Mouse (Mus musculus) ES-CJ7 (cell line): ENCODE results near the gene Aadacl2.
A peak's percentile ranks its signal among the peaks of the same experiment; 100 is the strongest.

Source experiments
- DNase-seq: peaks from one replicate; pipeline ENCODE4 v3.0.0; 2011; ENCODE audit warnings: low read depth, low spot score

Aadacl2 gene

DNA sequence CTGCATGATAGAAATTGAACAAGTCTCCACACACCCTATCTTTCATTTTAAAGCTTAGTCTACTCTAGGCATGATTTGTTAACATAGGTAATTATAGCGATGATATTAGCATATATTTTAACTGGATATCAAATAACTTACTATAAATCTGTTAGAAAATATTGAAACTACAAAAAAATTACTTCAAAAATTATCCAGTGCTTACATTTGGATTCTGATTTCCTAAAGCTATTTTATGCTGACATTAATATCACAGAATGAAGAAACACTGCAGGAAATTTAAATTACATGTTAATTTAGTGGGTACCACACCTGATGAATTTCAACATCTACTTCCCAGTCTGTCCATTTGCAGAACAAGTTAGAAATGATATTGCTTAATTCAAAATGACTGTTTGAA lies at the start of gene Aadacl2:
Gene Aadacl2 (plus strand): TSS at position 301 of the 400 bp plus-strand sequence.
- DNase-seq: no peak

DNA sequence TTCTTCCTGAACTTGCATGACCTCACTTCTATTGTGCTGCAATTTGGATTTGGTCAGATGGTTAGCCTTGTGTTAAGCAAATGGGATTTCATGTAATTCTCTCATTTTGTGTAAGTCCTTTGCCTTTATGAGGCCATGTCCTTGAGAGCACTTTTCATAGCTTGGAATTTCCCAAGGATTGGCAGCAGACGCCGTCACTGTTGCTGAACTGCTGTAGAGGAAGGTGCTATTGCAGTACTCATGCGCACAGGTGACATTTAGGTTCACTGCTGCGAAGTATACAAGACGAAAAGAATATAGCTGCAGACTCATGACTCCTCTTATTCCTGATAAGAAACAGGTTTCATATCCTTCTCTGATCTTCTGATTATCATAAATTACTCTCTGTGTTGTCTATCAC lies 35.7 kb upstream of the Aadacl2 start:
- no peak for DNase-seq

DNA sequence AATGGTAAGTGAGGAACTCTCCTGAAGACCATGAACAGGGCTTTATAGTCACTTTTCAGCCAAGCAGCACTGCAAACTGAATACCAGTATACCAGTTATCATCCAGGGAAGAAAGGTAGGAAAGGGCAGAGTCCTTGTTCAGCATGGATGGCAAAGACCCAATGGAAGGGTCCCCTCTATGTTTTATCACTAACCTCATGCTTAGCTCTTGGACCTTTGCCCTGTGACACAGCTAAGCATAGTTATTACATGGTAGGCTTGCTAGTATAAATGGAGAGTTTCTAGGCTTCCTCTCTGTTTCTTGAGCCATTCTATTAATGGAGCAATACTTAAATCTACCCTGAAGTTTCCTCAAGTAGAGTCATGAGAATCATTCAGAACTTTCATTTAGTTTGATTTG lies 32.0 kb upstream of the Aadacl2 start:
- no peak for DNase-seq

DNA sequence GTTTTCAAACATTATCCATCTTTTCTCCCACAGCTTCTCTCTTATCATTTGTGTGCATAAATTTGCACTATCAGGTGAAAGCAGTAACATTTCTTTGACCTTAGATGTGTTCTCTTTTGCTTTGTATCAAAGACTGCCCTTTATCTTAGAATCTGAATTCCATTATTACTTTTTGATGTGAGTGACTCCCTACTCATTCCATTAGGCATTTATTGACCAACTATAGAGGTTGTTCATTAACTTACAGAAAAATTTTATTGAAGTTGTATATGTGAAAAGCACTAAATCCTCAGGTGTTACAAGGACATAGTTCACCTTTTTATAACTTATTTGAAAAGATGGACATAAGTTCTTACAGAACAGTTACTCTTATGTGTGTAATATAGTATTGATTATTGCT lies 2.9 kb upstream of the Aadacl2 start:
- DNase-seq: no peak

DNA sequence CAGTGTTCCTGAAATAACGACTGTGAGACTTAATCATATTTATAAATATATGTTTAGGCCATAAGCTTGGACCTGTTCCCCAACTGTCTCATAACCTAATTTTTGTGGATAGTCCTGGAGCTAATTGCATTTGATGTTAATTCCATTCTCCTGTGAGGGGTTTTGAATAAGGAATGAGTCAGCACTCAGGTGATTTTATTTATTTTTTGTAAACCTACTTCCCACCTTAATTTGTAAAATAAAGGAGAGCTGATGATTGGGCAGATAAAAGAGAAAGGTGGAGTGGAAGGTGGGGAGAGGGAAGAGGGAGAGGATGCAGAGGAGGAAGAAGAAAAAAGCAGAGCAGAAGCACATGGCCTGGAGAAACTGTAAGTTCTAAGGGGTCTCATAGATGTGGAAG lies 18.9 kb downstream of the Aadacl2 start, which contains the start of gene Aadac:
Gene Aadac (plus strand): TSS at position 301 of the 400 bp plus-strand sequence.
- no peak for DNase-seq

DNA sequence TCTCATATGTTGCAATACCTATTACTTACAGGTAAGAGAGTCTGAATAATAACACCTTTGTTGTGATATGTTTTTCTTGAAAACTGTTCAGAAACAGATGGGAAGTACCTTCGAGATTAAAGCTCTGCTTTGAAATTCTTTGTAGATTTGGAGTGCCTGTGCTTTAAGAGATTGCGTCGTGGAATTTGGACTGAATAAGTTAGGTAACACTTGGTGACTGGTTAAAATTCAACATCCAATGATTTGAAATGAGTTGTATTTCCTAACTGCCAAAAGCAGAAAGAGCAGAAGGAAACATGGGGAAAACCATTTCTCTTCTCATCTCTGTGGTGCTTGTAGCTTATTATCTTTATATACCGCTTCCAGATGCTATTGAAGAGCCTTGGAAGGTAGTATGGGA lies 25.0 kb downstream of the Aadacl2 start:
- DNase-seq: no peak

DNA sequence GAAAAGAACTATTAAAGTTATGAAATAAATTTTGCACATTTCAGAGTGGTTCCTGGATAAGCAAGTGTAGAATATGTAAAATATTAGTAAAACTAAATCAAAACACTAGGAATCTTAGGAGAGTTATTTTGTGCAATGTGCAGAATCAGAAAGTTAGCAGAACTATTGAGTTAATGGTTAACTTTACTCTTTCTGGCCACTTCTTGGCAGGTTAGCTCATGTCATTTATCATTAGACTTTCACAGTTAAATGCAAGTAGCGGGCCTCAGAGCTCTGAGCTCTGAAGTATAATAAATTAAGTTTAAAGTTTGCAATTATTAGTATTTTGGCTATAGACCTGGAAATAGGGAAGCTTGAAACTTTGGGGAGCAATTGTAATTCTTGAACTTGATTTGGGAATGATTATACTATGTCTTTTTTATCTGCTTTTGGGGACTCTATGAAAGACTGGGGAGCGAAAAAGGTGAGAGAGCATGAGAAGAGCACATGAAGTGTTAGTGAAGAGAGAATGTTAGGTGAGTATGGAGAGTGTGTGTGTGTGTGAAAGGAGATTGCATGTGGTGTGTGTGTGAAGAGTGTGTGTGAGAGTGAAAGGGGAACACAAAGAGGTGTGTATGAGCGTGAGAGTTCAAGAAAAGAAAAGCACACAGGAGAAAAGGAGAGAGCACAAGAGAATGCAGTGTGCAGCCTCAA lies 39.8 kb downstream of the Aadacl2 start:
- DNase-seq: no peak

DNA sequence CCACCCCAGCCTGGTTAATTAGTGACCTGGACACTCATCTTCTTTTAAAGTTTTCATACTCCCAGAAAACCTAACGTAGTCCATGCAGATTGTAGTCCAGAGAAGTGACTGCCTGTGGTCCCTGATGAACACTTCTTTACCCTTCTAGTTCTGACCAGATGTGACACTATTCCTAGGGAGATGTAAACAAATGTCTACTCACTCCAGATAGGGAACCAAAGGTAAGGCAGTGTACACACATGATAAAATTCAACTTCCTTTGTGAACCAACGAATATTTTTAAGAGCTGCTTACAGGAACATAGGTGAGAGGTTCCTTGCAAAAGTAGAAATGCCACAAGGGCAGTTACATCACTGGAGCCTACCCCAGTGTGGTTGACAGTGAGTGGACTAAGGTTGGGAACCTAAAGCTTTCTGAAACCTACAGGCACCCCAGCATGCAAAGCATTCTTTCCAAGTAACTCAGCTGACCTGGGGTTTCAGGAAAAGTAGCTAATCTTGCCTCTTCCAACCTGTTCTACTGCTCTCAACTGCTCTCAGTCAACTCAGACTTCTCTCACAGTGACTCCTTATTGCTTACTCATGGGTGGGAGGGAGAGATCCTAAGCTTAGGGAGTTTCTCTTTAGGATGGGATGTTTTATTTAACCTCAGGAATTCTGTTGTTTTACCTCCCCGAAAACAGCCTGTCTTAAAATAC lies 46.8 kb downstream of the Aadacl2 start:
- DNase-seq: no peak

DNA sequence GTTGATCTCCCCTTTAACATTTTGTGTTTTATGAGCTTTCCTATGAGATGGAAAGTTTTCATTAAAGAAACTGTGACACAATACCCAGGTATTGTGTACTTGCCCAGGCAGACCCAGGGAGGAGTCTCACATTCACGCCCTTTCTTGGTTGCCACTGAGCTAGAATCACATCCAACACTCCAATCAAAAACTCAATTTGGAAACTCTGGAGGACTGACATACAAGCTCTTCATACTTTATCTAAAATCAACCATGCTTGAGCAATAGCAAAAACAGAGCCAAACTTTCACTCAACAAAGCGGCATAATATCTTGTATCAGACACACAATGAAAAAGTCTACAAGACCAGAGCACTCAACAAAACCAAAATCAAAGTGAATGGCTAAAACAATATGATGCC lies 47.4 kb downstream of the Aadacl2 start:
- no peak for DNase-seq

DNA sequence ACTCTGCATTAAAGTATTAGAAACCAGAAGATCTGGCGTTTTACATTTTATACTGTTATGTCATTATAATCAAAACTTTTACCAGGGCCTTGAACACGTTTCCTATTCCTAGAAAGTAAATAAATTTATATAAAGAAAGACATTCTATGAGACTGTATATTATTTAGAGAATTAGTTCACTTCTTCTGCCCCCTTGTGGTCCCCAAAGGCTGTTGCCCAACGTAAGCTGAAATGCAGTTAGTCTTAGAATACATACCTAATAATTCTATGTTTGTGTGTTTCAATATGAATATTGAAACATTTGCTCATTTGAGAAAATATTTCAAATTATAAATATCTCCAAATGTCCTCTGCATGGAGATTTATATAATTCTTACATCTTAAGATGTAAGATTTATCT lies 49.9 kb downstream of the Aadacl2 start:
- peak; percentile 4 for DNase-seq

DNA sequence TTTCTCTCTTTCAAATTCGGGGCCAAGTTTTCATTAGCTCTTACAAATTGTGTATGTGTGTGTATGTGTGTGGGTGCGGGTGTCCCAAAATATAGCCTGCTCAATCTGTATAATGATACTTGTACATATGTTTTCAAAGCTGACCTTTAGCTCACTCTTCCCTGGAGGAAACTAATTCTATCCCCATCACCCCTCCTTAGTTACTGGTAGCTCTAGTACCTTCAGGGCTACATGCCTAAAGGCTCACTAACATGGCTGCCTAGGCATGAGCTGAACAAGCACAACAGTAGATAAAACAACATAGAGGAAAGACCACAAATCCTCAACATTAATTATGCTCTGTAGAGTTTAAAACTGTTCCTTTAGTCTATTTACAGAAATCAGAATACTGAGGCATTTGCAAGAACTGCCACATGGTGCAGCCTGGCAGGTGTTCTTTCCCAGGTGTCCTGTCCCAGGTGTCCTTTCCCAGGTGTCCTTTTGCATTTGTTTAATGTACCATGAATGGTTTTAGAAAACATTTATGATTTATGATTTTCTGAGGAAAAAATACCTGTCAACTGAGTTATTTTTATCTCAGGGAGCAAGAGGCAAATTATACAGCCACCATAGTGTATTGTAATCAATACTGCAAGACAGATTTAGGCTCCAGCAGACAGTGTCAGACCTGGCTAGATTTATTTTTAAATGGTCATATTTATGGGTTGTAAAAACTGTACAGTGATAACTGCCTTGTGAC lies 50.7 kb downstream of the Aadacl2 start:
- no peak for DNase-seq

DNA sequence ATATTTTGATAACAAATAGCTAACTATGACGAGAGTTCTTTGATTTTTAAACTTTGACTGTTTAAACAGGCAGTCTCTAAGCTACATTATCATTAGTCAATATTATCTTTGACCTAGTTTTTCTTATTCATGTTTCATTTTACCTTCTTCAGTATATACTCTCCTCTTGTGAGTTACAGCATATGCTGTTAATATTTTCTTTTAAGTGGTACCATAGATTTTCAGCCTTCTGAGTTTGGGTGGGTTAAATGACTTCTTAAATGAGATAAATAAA lies 51.2 kb downstream of the Aadacl2 start:
- DNase-seq: no peak
